Mouse (Mus musculus) cortical plate, adult 2 months (tissue): ENCODE measurements around the gene Nudt14.

ENCODE experiments used
- CTCF ChIP-seq: fragments of 200-500 bp; IDR thresholded peaks from 2 replicates; pipeline ENCODE4 v1.5.1; 2011; ENCODE audit warnings: mild to moderate bottlenecking, control low read depth, low read length; ENCODE audit not compliant: insufficient read depth; ENCODE audit errors: extremely low read depth
- POLR2A ChIP-seq: fragments of 200-500 bp; IDR thresholded peaks from 2 replicates; pipeline ENCODE4 v1.6.1; 2011; ENCODE audit warnings: mild to moderate bottlenecking, low read length, control low read depth; ENCODE audit not compliant: insufficient read depth; ENCODE audit errors: extremely low read depth

DNA sequence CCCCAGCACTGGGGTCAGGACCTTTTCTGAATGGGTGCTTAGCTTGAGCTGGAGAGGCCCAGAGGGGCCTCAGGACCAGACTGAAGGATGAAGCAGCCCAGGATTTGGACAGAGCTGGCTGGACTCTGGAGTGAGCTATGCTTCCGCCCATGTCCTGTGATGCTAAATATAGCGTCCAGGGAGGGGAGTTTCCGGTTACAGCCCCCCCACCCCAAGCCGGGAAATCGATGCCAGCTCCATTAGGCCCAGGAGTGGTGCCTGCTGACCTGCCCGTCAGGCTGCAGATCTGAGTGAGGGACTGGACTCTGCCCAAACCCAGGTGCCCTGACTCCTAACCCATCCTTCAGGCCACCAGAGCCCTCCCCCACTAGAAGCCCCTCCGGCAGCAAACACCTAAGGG lies 9.3 kb downstream of the Nudt14 start:
- TF ChIP-seq CTCF (no peak), POLR2A (no peak)
